Mouse (Mus musculus) T-helper 2 cell (primary cell): ENCODE data around the gene Capza1.

Experiments used
- in situ Hi-C: fragments of 300-600 bp; cut with MboI, MseI; formaldehyde crosslinking; loops from one replicate; pipeline ENCODE4 v1.15.1; 2025; ENCODE audit warnings: high pct_unique_total_duplicates

Gene Capza1

DNA sequence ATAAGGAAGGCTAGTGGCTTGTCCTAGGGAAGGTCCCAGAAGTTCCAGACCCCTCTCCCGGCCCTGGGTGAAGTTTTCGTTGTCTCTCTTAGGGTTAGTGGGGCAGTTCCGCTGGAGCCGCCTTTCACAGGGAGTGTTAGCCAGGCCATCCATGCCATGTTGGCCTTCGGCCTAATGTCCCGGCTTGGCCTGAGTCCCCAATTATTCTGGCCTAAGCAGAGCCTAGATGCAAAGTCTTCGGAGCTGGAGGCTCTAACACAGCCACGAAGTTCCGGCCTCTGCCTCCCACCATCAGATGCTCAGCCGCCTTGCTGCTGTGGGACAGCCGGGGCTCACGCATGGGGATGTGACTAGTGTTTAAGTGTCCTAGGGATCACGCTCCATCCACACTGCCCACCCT, 74.5 kb downstream of the Capza1 start:
- in situ Hi-C loops: no loop called here

DNA sequence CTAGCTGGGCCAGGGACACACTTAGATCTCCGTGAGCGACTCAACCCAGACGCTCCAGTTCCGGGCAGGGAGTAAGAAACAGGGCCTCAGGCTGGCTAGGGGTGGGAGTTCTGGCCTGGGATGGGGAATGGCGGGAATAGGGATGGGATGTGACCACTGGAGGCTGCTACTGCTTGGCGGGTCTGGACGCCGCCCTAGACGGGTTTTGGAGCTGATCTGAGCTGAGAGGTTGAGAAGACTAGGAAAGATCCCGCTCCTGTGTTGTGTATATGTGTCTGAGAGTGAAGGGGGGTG, 75.0 kb downstream of the Capza1 start:
- in situ Hi-C loops: no loop called here

- in situ Hi-C loops: no loop called here
Measured at GRCm38 (mm10) chr3:104788561-104789311, 75.6 kb downstream of the Capza1 start.

DNA sequence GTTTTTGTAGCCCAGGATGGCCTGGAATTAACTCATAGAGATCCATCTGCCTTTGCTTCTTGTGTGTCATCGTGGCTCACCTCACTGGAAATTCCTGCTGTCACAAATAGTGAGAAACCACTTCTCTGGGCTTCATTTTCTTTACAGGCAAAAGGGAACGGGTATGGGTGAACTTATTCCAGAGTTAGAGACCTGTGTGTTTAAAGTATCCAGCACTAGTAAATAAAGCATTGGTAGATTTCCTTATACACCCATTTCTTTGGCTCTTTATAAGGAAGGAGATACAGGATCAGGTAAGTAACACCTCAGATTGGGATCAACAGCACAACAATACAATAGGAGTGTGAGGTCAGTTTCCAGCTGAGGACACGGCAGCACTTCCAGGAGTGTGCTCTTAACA, 76.2 kb downstream of the Capza1 start, which contains the start of gene Rhoc:
Gene Rhoc, plus strand, starts transcription at position 301 of the 400 bp plus-strand sequence.
- in situ Hi-C loops: no loop called here

DNA sequence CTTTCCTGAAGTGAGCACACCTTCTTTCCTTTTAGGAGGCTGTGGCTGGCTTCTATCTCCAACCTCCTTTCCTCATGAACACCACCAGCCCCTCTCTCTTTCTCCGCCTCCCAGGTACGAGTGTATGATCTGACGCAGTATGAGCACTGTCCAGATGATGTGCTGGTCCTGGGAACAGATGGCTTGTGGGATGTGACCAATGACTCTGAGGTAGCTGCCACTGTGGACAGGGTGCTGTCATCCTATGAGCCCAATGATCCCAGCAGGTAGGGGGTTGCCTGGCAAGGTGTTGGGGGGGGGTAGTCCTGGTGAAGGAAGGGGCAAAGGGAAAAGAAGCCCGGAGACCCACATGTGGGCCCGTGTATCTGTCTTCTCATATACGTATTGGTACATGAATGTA, 79.0 kb downstream of the Capza1 start:
- in situ Hi-C loops: no loop called here

DNA sequence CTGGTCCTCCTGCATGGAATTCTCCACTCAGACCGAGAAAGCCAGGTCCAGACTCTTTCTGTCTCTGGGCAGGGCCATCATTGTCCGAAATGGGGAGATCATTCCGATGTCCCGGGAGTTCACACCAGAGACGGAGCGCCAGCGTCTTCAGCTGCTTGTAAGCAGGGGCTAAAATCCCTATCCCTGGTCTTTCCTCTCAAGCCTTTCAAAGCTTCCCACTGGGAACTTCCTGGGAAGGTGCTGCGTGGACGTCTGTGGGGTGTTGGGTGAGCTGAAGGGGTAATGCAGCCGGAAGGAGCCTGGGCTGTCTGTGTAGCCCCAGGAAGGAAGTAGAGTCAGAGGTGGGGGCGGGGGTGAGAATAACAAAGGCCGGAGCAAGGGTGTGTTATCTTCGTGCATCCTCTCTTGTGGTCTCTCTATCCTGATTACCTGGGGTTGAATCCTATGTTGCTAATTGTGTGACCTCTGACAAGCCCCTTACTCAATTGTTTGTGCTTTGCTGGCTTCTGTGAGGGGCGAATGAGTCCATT, 80.3 kb downstream of the Capza1 start:
- in situ Hi-C loops: no loop called here

DNA sequence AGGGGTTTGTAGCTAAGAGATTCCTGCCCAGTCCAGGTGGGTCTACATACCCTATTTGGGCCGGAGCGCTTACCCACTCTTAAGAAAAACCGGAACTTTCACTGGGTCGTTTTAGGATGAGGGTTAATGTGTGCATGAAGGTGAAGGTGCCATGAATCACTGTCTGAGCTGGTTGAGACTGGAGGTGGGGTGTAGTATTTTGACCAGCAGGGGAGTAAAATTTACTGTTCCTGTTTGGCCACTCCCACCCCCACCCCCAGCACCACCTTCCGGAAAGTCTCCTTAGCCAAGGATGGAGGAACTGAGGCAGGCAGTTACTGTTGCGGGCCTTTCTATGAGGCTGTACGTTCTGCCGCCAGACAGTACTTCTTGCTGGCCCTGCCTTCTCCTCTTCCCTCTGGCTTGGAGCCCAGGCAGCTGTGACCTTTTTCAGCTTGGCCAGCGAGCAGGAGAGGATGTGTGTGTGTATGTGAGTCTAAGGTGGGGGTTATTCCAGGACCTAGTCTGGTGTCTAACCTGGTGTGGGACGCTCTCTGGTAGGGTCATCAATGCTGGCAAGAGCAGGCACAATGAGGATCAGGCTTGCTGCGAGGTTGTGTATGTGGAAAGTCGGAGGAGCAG, 82.1 kb downstream of the Capza1 start:
- in situ Hi-C loops: no loop called here

GRCm38 (mm10) chr3:104781471-104781903, 82.8 kb downstream of the Capza1 start, which contains the start of gene Fam19a3:
Gene Fam19a3 (minus strand): TSS chr3:104781840.
- in situ Hi-C loops: no loop called here

DNA sequence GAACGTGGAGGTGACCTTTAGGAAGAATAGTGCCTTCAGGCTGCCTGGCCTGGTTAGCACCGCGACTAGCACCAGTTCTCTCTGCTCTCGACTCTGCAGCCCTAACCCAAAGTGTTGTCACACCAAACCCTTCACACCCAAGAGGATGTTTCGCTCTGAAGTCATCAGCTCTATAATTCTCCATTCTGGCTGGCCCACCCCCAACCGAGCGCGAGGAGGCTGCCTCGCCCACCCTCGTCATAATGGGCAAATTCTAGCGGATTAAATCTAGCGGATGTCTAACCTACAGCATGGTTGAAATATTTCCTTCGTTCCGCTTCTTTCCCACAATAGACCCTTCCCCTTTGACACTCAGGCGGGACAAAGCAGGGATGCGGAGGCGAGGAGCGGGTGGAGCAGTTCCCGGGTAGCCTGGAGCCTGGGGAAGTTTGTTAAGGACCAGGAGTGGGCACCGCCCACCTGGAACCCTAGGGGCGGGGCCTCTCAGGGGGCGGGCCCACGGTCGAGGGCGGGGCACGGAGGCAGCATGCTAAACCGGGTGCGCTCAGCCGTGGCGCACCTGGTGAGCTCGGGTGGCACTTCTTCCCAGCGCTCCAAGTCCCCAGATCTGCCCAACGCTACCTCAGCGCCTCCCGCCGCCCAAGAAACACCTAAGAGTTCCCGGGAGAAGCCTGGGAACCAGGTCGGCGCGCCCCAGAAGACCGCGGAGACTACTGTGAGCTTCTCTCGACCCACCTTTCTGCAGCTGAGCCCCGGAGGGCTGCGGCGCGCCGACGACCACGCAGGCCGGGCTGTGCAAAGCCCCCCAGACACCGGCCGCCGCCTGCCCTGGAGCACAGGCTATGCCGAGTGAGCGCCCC, 83.5 kb downstream of the Capza1 start, which contains the start of gene Ppm1j:
Gene Ppm1j, plus strand, starts transcription at position 496 of the 860 bp plus-strand sequence.
- in situ Hi-C loops: no loop called here

GRCm38 (mm10) chr3:104779949-104780348, 84.4 kb downstream of the Capza1 start:
- in situ Hi-C loops: loop anchor here (10.0 kb wide), 1 partner anchor 275 kb away; the partner anchor contains the start of gene Cttnbp2nl

GRCm38 (mm10) chr3:104777342-104777741, 87.0 kb downstream of the Capza1 start:
- in situ Hi-C loops: loop anchor here (10.0 kb wide), 1 partner anchor 277 kb away; the partner anchor contains the start of gene Cttnbp2nl

DNA sequence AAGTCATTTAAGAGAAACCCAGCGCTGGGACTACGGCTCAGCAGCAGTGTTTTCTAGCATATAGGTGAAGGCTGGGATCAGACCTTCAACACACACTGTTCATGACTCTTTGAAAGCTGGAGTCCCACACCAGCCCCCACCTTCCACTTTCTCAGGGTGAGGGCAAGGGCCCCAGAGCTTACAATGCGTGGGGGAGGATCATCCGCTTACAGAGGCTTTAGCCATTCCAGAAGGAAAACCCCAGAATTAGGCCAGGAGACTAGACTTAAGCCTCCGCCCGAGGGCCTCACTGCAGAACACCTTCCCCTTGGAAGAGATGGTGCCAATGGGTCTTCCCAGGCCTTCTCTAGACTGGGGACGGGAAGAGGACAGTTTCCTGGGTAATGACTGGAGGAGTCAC, 91.0 kb downstream of the Capza1 start:
- in situ Hi-C loops: loop anchor here (5.0 to 10.0 kb wide), 2 partner anchors 194 to 282 kb away; partner anchors contain the start of gene Cttnbp2nl
